Mouse (Mus musculus): ENCODE data around the gene Trex2. TPM values are rescaled to one million over a fixed set of nuclear protein-coding genes. Genes with fewer than 3 reads are reported as not detected.

Gene Trex2
- polyA plus RNA-seq, 1 experiment from 2014 or later: not detected

GRCm38 (mm10) chrX:73468752-73469151 is 33.6 kb upstream of the Trex2 start:
- Histone ChIP-seq H3K36me3 (ENCODE audit: control insufficient read depth, insufficient read depth) (no peaks in the 10 kb centered on the region), H3K9ac (ENCODE audit: low read depth, low read length) (no peak overlapping the region), H3K4me1 (replicated peaks; ENCODE audit: control insufficient read depth, insufficient read depth, low read length) (no peaks in the 10 kb centered on the region), H3K4me2 (replicated peaks; ENCODE audit: low read depth) (no peak overlapping the region), H3K9me3 (ENCODE audit: control insufficient read depth) (no peaks in the 10 kb centered on the region), H3K4me3 (ENCODE audit: low read depth, low read length) (no peak overlapping the region), H3K27me3 (replicated peaks; ENCODE audit: control insufficient read depth, insufficient read depth, low read length) (no peaks in the 10 kb centered on the region), H3K27ac (ENCODE audit: low read depth, low read length) (no peak overlapping the region; the same call in 1 of the 2 replicates)
- WGBS: 40% methylated on average over 1 of the region's 1 CpGs
- no peak for ATAC-seq
- no peak for TF ChIP-seq CTCF (IDR thresholded peaks at IDR 0.05; ENCODE audit: low read depth)

- Histone ChIP-seq H3K4me3 (ENCODE audit: low read depth, low read length) (no peak overlapping the region), H3K27ac (ENCODE audit: low read depth, low read length) (no peak overlapping the region; the same call in 1 of the 2 replicates), H3K27me3 (replicated peaks; ENCODE audit: control insufficient read depth, insufficient read depth, low read length) (no peaks in the 10 kb centered on the region), H3K4me1 (replicated peaks; ENCODE audit: control insufficient read depth, insufficient read depth, low read length) (no peaks in the 10 kb centered on the region), H3K9ac (ENCODE audit: low read depth, low read length) (no peak overlapping the region), H3K36me3 (ENCODE audit: control insufficient read depth, insufficient read depth) (no peaks in the 10 kb centered on the region), H3K9me3 (ENCODE audit: control insufficient read depth) (no peaks in the 10 kb centered on the region), H3K4me2 (replicated peaks; ENCODE audit: low read depth) (no peak overlapping the region)
- ATAC-seq: peak; percentile 77
- TF ChIP-seq CTCF (IDR thresholded peaks at IDR 0.05; ENCODE audit: low read depth): no peak
- 61% methylated on average over 3 of the region's 3 CpGs for WGBS
These were observed 33.2 kb upstream of the Trex2 start for GRCm38 (mm10) chrX:73468330-73468729.

GRCm38 (mm10) chrX:73467446-73468241 is 32.5 kb upstream of the Trex2 start:
- Histone ChIP-seq H3K9me3 (ENCODE audit: control insufficient read depth) (no peaks in the 10 kb centered on the region), H3K4me3 (ENCODE audit: low read depth, low read length) (no peak overlapping the region), H3K4me2 (replicated peaks; ENCODE audit: low read depth) (no peak overlapping the region), H3K27ac (ENCODE audit: low read depth, low read length) (peak overlapping the region; percentile 28; the same call in 1 of the 2 replicates), H3K4me1 (replicated peaks; ENCODE audit: control insufficient read depth, insufficient read depth, low read length) (no peaks in the 10 kb centered on the region), H3K9ac (ENCODE audit: low read depth, low read length) (no peak overlapping the region), H3K27me3 (replicated peaks; ENCODE audit: control insufficient read depth, insufficient read depth, low read length) (no peaks in the 10 kb centered on the region), H3K36me3 (ENCODE audit: control insufficient read depth, insufficient read depth) (no peaks in the 10 kb centered on the region)
- ATAC-seq: no peak
- 68% methylated on average over 5 of the region's 5 CpGs for WGBS
- TF ChIP-seq CTCF (IDR thresholded peaks at IDR 0.05; ENCODE audit: low read depth): no peak

- Histone ChIP-seq H3K4me2 (replicated peaks; ENCODE audit: low read depth) (no peak overlapping the region), H3K4me3 (ENCODE audit: low read depth, low read length) (no peak overlapping the region), H3K9ac (ENCODE audit: low read depth, low read length) (no peak overlapping the region), H3K27ac (ENCODE audit: low read depth, low read length) (no peak overlapping the region), H3K4me1 (replicated peaks; ENCODE audit: control insufficient read depth, insufficient read depth, low read length) (no peaks in the 10 kb centered on the region), H3K36me3 (ENCODE audit: control insufficient read depth, insufficient read depth) (no peaks in the 10 kb centered on the region), H3K27me3 (replicated peaks; ENCODE audit: control insufficient read depth, insufficient read depth, low read length) (no peaks in the 10 kb centered on the region), H3K9me3 (ENCODE audit: control insufficient read depth) (no peaks in the 10 kb centered on the region)
- 57% methylated on average over 9 of the region's 9 CpGs for WGBS
- no peak for TF ChIP-seq CTCF (IDR thresholded peaks at IDR 0.05; ENCODE audit: low read depth)
- ATAC-seq: no peak
These were observed 30.5 kb upstream of the Trex2 start for GRCm38 (mm10) chrX:73465483-73466186.

- no peaks in the 10 kb centered on the region for H3K4me1 ChIP-seq (replicated peaks; ENCODE audit: control insufficient read depth, insufficient read depth, low read length)
- 76% methylated on average over 4 of the region's 4 CpGs for WGBS
- no peaks in the 10 kb centered on the region for H3K9me3 ChIP-seq (ENCODE audit: control insufficient read depth)
These were observed 25.6 kb upstream of the Trex2 start for GRCm38 (mm10) chrX:73460792-73461191.

GRCm38 (mm10) chrX:73458877-73459392 is 23.8 kb upstream of the Trex2 start, which contains the start of gene Haus7:
Gene Haus7, minus strand, starts transcription at chrX:73459044.
- peak; percentile 100 for ATAC-seq
- H3K9ac ChIP-seq (ENCODE audit: low read depth, low read length): peak within 1 kb of the TSS; percentile 34; the same call in 1 of the 2 replicates
- H3K36me3 ChIP-seq (ENCODE audit: control insufficient read depth, insufficient read depth): no peaks in the 10 kb centered on the region
- H3K27ac ChIP-seq (ENCODE audit: low read depth, low read length): no peak within 1 kb of the TSS
- H3K4me2 ChIP-seq (replicated peaks; ENCODE audit: low read depth): peak within 1 kb of the TSS; percentile 64
- H3K4me3 ChIP-seq (ENCODE audit: low read depth, low read length): peak within 1 kb of the TSS; percentile 45
- H3K9me3 ChIP-seq (ENCODE audit: control insufficient read depth): no peaks in the 10 kb centered on the region
- no peaks in the 10 kb centered on the region for H3K4me1 ChIP-seq (replicated peaks; ENCODE audit: control insufficient read depth, insufficient read depth, low read length)
- peak; percentile 76 for TF ChIP-seq CTCF (IDR thresholded peaks at IDR 0.05; ENCODE audit: low read depth)
- H3K27me3 ChIP-seq (replicated peaks; ENCODE audit: control insufficient read depth, insufficient read depth, low read length): no peaks in the 10 kb centered on the region
- 17% methylated on average over 26 of the region's 26 CpGs for WGBS

More at GRCm38 (mm10) chrX:73460792-73461191, 25.6 kb upstream of the Trex2 start:
- H3K4me2 ChIP-seq (replicated peaks; ENCODE audit: low read depth): no peak overlapping the region
- H3K27me3 ChIP-seq (replicated peaks; ENCODE audit: control insufficient read depth, insufficient read depth, low read length): no peaks in the 10 kb centered on the region
- TF ChIP-seq CTCF (IDR thresholded peaks at IDR 0.05; ENCODE audit: low read depth): no peak
- no peak overlapping the region for H3K27ac ChIP-seq (ENCODE audit: low read depth, low read length)
- H3K9ac ChIP-seq (ENCODE audit: low read depth, low read length): no peak overlapping the region
- H3K4me3 ChIP-seq (ENCODE audit: low read depth, low read length): no peak overlapping the region
- H3K36me3 ChIP-seq (ENCODE audit: control insufficient read depth, insufficient read depth): no peaks in the 10 kb centered on the region
- no peak for ATAC-seq
